Mouse (Mus musculus) CH12.LX (cell line): ENCODE results near the gene Zfp830. TPM values are rescaled to one million over a fixed set of nuclear protein-coding genes. Genes with fewer than 3 reads are reported as not detected.

Experiments
- DNase-seq: peaks from one replicate; pipeline ENCODE4 v3.0.0-alpha.2; 2013; ENCODE audit errors: extremely low read depth
- H3K27ac ChIP-seq: 2 replicates; pipeline ENCODE4 v1.5.1; 2012; ENCODE audit warnings: low read depth, mild to moderate bottlenecking, control low read depth, moderate library complexity; ENCODE audit not compliant: insufficient read depth
- H3K27me3 ChIP-seq: replicated peaks from 2 replicates; pipeline ENCODE3; 2012; ENCODE audit warnings: inconsistent platforms
- H3K36me3 ChIP-seq, 2 experiments: replicated peaks in 1 of 2; 2 replicates each; pipeline versions ENCODE3 to v1.6.1; 2012; ENCODE audit warnings: inconsistent platforms in 1 of 2, low read length in 1 of 2, mild to moderate bottlenecking in 1 of 2, mixed read lengths in 1 of 2, moderate library complexity in 1 of 2; ENCODE audit not compliant: control insufficient read depth in 1 of 2, insufficient read depth in 1 of 2
- H3K4me1 ChIP-seq, 2 experiments: 2 replicates each; pipeline ENCODE4 v1.6.1; 2012; ENCODE audit warnings: inconsistent platforms in 1 of 2, moderate library complexity in 1 of 2; ENCODE audit not compliant: insufficient read depth in 2 of 2, control insufficient read depth in 1 of 2
- H3K4me2 ChIP-seq: 2 replicates; pipeline ENCODE4 v1.6.1; 2012; ENCODE audit warnings: low read depth, mild to moderate bottlenecking, control low read depth; ENCODE audit not compliant: poor library complexity, insufficient read depth, severe bottlenecking
- H3K4me3 ChIP-seq, 3 experiments: fragments of 150-350 bp in 1 of 3; sonication (generic) in 1 of 3; replicated peaks in 1 of 3; 2 replicates each; pipeline versions ENCODE3 to v1.5.1; 2011 to 2012; ENCODE audit warnings: low read depth in 2 of 3, low read length in 2 of 3, mild to moderate bottlenecking in 2 of 3, moderate library complexity in 2 of 3, control low read depth in 1 of 3, improper control_type of control experiment in 1 of 3, inconsistent platforms in 1 of 3, mixed read lengths in 1 of 3; ENCODE audit not compliant: poor library complexity in 1 of 3
- H3K79me2 ChIP-seq: replicated peaks from 2 replicates; pipeline ENCODE4 v1.6.1; 2012; ENCODE audit warnings: mild to moderate bottlenecking, moderate library complexity; ENCODE audit not compliant: control insufficient read depth, poor library complexity, insufficient read depth, severe bottlenecking; ENCODE audit errors: extremely low read depth
- H3K9ac ChIP-seq: 2 replicates; pipeline ENCODE4 v1.6.1; 2012; ENCODE audit warnings: low read depth, mild to moderate bottlenecking, control low read depth, moderate library complexity; ENCODE audit not compliant: insufficient read depth
- H3K9me3 ChIP-seq: replicated peaks from 2 replicates; pipeline ENCODE3; 2012; ENCODE audit warnings: low read length, inconsistent platforms, mixed read lengths
- BHLHE40 ChIP-seq: IDR thresholded peaks from 2 replicates; pipeline ENCODE4 v1.6.1; 2011; ENCODE audit warnings: mild to moderate bottlenecking, low read depth, low read length, improper control_type of control experiment
- CHD1 ChIP-seq: IDR thresholded peaks from 2 replicates; pipeline ENCODE4 v1.6.1; 2012; ENCODE audit warnings: low read depth, low read length, improper control_type of control experiment, inconsistent platforms
- CHD2 ChIP-seq: IDR thresholded peaks from 2 replicates; pipeline ENCODE4 v1.6.1; 2011; ENCODE audit warnings: low read length, improper control_type of control experiment
- CTCF ChIP-seq, 2 experiments: IDR thresholded peaks in 1 of 2; conservative IDR thresholded peaks in 1 of 2; 2 replicates each; pipeline ENCODE4 v1.5.1; 2011 to 2012; ENCODE audit warnings: low read depth in 2 of 2, low read length in 2 of 2, improper control_type of control experiment in 1 of 2, inconsistent platforms in 1 of 2, mild to moderate bottlenecking in 1 of 2, moderate library complexity in 1 of 2
- E2F4 ChIP-seq: IDR thresholded peaks from 2 replicates; pipeline ENCODE4 v1.6.1; 2011; ENCODE audit warnings: low read depth, low read length, improper control_type of control experiment; ENCODE audit not compliant: insufficient replicate concordance
- ELF1 ChIP-seq: IDR thresholded peaks from 2 replicates; pipeline ENCODE4 v1.6.1; 2014; ENCODE audit warnings: low read depth, mild to moderate bottlenecking, inconsistent platforms, low read length, improper control_type of control experiment
- EP300 ChIP-seq: IDR thresholded peaks from 2 replicates; pipeline ENCODE4 v1.6.1; 2011; ENCODE audit warnings: low read length, improper control_type of control experiment
- ETS1 ChIP-seq: conservative IDR thresholded peaks from 2 replicates; pipeline ENCODE4 v1.6.1; 2012; ENCODE audit warnings: low read depth, mild to moderate bottlenecking, inconsistent platforms, low read length, improper control_type of control experiment, moderate library complexity
- GABPA ChIP-seq: IDR thresholded peaks from 2 replicates; pipeline ENCODE4 v1.6.1; 2012; ENCODE audit warnings: low read depth, low read length, improper control_type of control experiment, inconsistent platforms; ENCODE audit not compliant: insufficient replicate concordance
- HCFC1 ChIP-seq: IDR thresholded peaks from 2 replicates; pipeline ENCODE4 v1.6.1; 2012; ENCODE audit warnings: low read depth, mild to moderate bottlenecking, inconsistent platforms, low read length, improper control_type of control experiment
- IRF4 ChIP-seq: IDR thresholded peaks from 2 replicates; pipeline ENCODE4 v1.6.1; 2014; ENCODE audit warnings: low read depth, mild to moderate bottlenecking, inconsistent platforms, low read length, improper control_type of control experiment
- JUN ChIP-seq: IDR thresholded peaks from 2 replicates; pipeline ENCODE4 v1.6.1; 2011; ENCODE audit warnings: low read depth, mild to moderate bottlenecking, low read length, improper control_type of control experiment, moderate library complexity; ENCODE audit not compliant: insufficient read depth
- JUND ChIP-seq: conservative IDR thresholded peaks from 2 replicates; pipeline ENCODE4 v1.6.1; 2011; ENCODE audit warnings: low read depth, low read length, improper control_type of control experiment
- KAT2A ChIP-seq: IDR thresholded peaks from 2 replicates; pipeline ENCODE4 v1.6.1; 2012; ENCODE audit warnings: low read length, improper control_type of control experiment, inconsistent platforms; ENCODE audit not compliant: insufficient replicate concordance
- MAFK ChIP-seq: IDR thresholded peaks from 2 replicates; pipeline ENCODE4 v1.6.1; 2011; ENCODE audit warnings: low read length, improper control_type of control experiment; ENCODE audit not compliant: insufficient replicate concordance
- MAX ChIP-seq: IDR thresholded peaks from 2 replicates; pipeline ENCODE4 v1.6.1; 2011; ENCODE audit warnings: low read length, improper control_type of control experiment
- MAZ ChIP-seq: IDR thresholded peaks from 2 replicates; pipeline ENCODE4 v1.6.1; 2012; ENCODE audit warnings: low read depth, mild to moderate bottlenecking, inconsistent platforms, low read length, improper control_type of control experiment, moderate library complexity
- MEF2A ChIP-seq: IDR thresholded peaks from 2 replicates; pipeline ENCODE4 v1.6.1; 2014; ENCODE audit warnings: low read depth, mild to moderate bottlenecking, inconsistent platforms, low read length, improper control_type of control experiment, borderline replicate concordance
- MXI1 ChIP-seq: IDR thresholded peaks from 2 replicates; pipeline ENCODE4 v1.6.1; 2011; ENCODE audit warnings: mild to moderate bottlenecking, low read depth, low read length, improper control_type of control experiment
- MYC ChIP-seq: IDR thresholded peaks from 2 replicates; pipeline ENCODE4 v1.6.1; 2011; ENCODE audit warnings: low read depth, mild to moderate bottlenecking, improper control_type of control experiment, low read length
- NELFE ChIP-seq: IDR thresholded peaks from 2 replicates; pipeline ENCODE4 v1.6.1; 2011; ENCODE audit warnings: low read depth, low read length, improper control_type of control experiment
- NRF1 ChIP-seq: IDR thresholded peaks from 2 replicates; pipeline ENCODE4 v1.6.1; 2014; ENCODE audit warnings: low read depth, mild to moderate bottlenecking, inconsistent platforms, low read length, improper control_type of control experiment, moderate library complexity
- PAX5 ChIP-seq: IDR thresholded peaks from 2 replicates; pipeline ENCODE4 v1.6.1; 2012; ENCODE audit warnings: low read length, inconsistent platforms, mixed read lengths
- POLR2A ChIP-seq: IDR thresholded peaks from 2 replicates; pipeline ENCODE4 v1.6.1; 2011; ENCODE audit warnings: low read depth, mild to moderate bottlenecking, improper control_type of control experiment, low read length
- POLR2AphosphoS2 ChIP-seq: IDR thresholded peaks from 2 replicates; pipeline ENCODE4 v1.6.1; 2011; ENCODE audit warnings: low read depth, low read length, improper control_type of control experiment
- RAD21 ChIP-seq: IDR thresholded peaks from 2 replicates; pipeline ENCODE4 v1.6.1; 2011; ENCODE audit warnings: low read depth, mild to moderate bottlenecking, low read length, improper control_type of control experiment, moderate library complexity
- RCOR1 ChIP-seq: conservative IDR thresholded peaks from 2 replicates; pipeline ENCODE4 v1.6.1; 2012; ENCODE audit warnings: low read depth, mild to moderate bottlenecking, inconsistent platforms, low read length, improper control_type of control experiment
- SIN3A ChIP-seq: IDR thresholded peaks from 2 replicates; pipeline ENCODE4 v1.6.1; 2012; ENCODE audit warnings: low read length, improper control_type of control experiment, inconsistent platforms
- SMC3 ChIP-seq: IDR thresholded peaks from 2 replicates; pipeline ENCODE4 v1.6.1; 2011; ENCODE audit warnings: low read depth, low read length, improper control_type of control experiment
- TBP ChIP-seq: conservative IDR thresholded peaks from 2 replicates; pipeline ENCODE4 v1.6.1; 2011; ENCODE audit warnings: low read depth, low read length, improper control_type of control experiment
- TCF12 ChIP-seq: IDR thresholded peaks from 2 replicates; pipeline ENCODE4 v1.6.1; 2014; ENCODE audit warnings: low read depth, mild to moderate bottlenecking, inconsistent platforms, low read length, improper control_type of control experiment
- UBTF ChIP-seq: IDR thresholded peaks from 2 replicates; pipeline ENCODE4 v1.6.1; 2012; ENCODE audit warnings: low read depth, mild to moderate bottlenecking, inconsistent platforms, low read length, improper control_type of control experiment, moderate library complexity
- USF2 ChIP-seq: conservative IDR thresholded peaks from 2 replicates; pipeline ENCODE4 v1.6.1; 2011; ENCODE audit warnings: low read depth, low read length, improper control_type of control experiment
- ZC3H11A ChIP-seq: IDR thresholded peaks from 2 replicates; pipeline ENCODE4 v1.6.1; 2012; ENCODE audit warnings: low read depth, mild to moderate bottlenecking, inconsistent platforms, low read length, improper control_type of control experiment
- ZKSCAN1 ChIP-seq: IDR thresholded peaks from 2 replicates; pipeline ENCODE4 v1.6.1; 2012; ENCODE audit warnings: low read depth, inconsistent platforms, low read length, improper control_type of control experiment, borderline replicate concordance
- ZMIZ1 ChIP-seq: IDR thresholded peaks from 2 replicates; pipeline ENCODE4 v1.6.1; 2012; ENCODE audit warnings: low read depth, mild to moderate bottlenecking, inconsistent platforms, low read length, improper control_type of control experiment
- dilution Hi-C: fragments of 300-500 bp; cut with MboI; formaldehyde crosslinking; loops from 2 replicates; pipeline ENCODE4 v1.14.3; 2020; ENCODE audit warnings: low sequenced_read_pairs; ENCODE audit not compliant: extremely low pct_unique_long_range_greater_than_20kb, extremely low pct_ligation_motif_present
- in situ Hi-C: fragments of 300-500 bp; cut with MboI; formaldehyde crosslinking; loops from 3 replicates; pipeline ENCODE4 v1.14.3; 2019; ENCODE audit warnings: low sequenced_read_pairs, low pct_ligation_motif_present, low pct_unique_long_range_greater_than_20kb, mixed read lengths
- polyA plus RNA-seq: library from polyadenylated mRNA; unstranded; fragments of >175 nt; gene quantifications from 2 replicates; pipeline ENCODE4 v1.2.1, GENCODE M21; 2012; ENCODE audit warnings: low read depth; ENCODE audit not compliant: insufficient read length
- total RNA-seq, 2 experiments: library from RNA; depleted of rRNA; stranded (reverse); fragments of 300-350 nt in 1 of 2; fragments of >200 nt in 1 of 2; gene quantifications; 2 replicates each; pipeline ENCODE4 v1.2.3; 2012 to 2014

Gene Zfp830
- total and polyA plus RNA-seq, 3 experiments = 29.9 to 38.7 (median 32.4) TPM

DNA sequence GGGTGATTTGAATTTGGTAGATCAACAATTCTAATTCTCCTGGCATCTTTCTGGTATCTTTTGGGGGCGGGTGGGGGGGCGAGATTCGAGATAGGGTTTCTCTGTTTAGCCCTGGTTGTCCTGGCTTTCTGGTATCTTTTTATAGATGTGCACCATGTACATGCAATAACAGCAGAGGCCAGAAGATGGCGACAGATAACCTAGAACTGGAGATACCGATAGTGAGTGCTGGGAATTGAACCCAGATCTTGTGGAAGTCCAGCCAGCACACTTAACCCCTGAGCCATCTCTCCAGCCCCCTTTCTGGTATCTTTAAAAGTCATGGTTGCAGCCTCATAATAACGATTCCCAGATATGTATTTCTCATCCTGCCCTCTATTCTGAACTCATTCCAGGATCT lies 18.0 kb upstream of the Zfp830 start (continued):
- no peak for TF ChIP-seq ETS1
- no peak for TF ChIP-seq JUN
- TF ChIP-seq ELF1 = no peak
- TF ChIP-seq TCF12 = no peak
- TF ChIP-seq RCOR1 = no peak; the same call in 1 of the 2 replicates
- peak; percentile 70 for TF ChIP-seq IRF4
- TF ChIP-seq NRF1 = no peak

DNA sequence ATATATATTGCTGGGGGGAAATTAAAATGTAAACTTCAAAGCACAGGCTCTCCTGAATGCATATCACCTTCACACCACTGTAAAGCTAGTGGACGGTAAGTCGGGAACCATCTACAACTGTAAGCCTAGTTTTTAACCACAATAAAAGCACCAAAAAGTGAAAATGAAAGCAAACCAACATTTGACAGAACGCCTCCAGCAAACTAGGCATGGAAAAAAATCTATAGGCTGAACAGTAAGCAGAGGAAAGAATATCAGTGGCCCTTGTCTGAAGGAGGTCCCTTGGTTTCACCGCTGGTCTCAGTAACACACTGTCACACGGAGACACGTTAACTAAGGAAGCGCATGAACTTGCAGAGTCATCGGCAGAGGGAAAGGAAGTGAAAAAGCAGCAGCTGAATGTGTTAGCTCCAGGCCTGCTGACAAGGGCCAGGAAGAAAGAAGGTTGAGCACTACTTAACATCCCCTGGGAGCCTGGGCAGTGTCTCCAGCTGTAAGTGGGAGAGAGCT lies 17.2 kb upstream of the Zfp830 start:
- Histone ChIP-seq H3K4me3 (peak overlapping the region; percentile 38 to 53 (median 49)), H3K79me2 (no peaks in the 10 kb centered on the region), H3K4me1 (peaks cover 0 to 12% of the 10 kb centered on the region in 2 experiments; a peak in 1 of 4 replicates), H3K36me3 (no peaks in the 10 kb centered on the region), H3K27me3 (peaks cover 1% of the 10 kb centered on the region), H3K27ac (peak overlapping the region; percentile 83), H3K9me3 (peaks cover 4% of the 10 kb centered on the region), H3K9ac (peak overlapping the region; percentile 52), H3K4me2 (peak overlapping the region; percentile 96)
- dilution Hi-C loops (no loop called here), in situ Hi-C loops (loop anchor here (5.0 kb wide), 1 partner anchor 140 kb away; no protein-coding TSS in a partner anchor)
- DNase-seq = peak; percentile 88
- peak; percentile 57; the same call in 1 of the 2 replicates for TF ChIP-seq MYC
- TF ChIP-seq IRF4 = peak; percentile 93
- peak; percentile 87 for TF ChIP-seq MAX
- no peak for TF ChIP-seq USF2
- TF ChIP-seq MAZ = no peak
- no peak for TF ChIP-seq POLR2AphosphoS2
- no peak for TF ChIP-seq CHD2
- TF ChIP-seq EP300 = peak; percentile 80
- no peak for TF ChIP-seq GABPA
- peak; percentile 46; the same call in 1 of the 2 replicates for TF ChIP-seq HCFC1
- no peak; the same call in 1 of the 2 replicates for TF ChIP-seq RCOR1
- TF ChIP-seq CTCF (conservative IDR thresholded peaks at IDR 0.05 in 1 of 2, IDR thresholded peaks at IDR 0.05 in 1 of 2; ENCODE audit: low read depth in 2 of 2, low read length in 2 of 2) = no peak
- peak; percentile 94 for TF ChIP-seq MAFK
- peak; percentile 82; the same call in 1 of the 2 replicates for TF ChIP-seq TBP
- TF ChIP-seq PAX5 = no peak
- no peak for TF ChIP-seq ZKSCAN1
- TF ChIP-seq ZMIZ1 = no peak
- TF ChIP-seq MXI1 = peak; percentile 78; the same call in 1 of the 2 replicates
- TF ChIP-seq SMC3 = peak; percentile 42
- no peak for TF ChIP-seq E2F4
- TF ChIP-seq JUN = no peak
- no peak for TF ChIP-seq UBTF
- TF ChIP-seq KAT2A = 0 out of 2 replicates have a peak, but pooled peaks have one; percentile 36
- peak; percentile 83 for TF ChIP-seq TCF12
- TF ChIP-seq BHLHE40 = peak; percentile 55; the same call in 1 of the 2 replicates
- TF ChIP-seq JUND = 0 out of 2 replicates have a peak, but pooled peaks have one; percentile 20
- peak; percentile 76 for TF ChIP-seq POLR2A
- TF ChIP-seq ZC3H11A = no peak
- peak; percentile 91 for TF ChIP-seq SIN3A
- no peak for TF ChIP-seq CHD1
- TF ChIP-seq NRF1 = peak; percentile 27; the same call in 1 of the 2 replicates
- peak; percentile 92 for TF ChIP-seq ETS1
- TF ChIP-seq MEF2A = peak; percentile 63; the same call in 1 of the 2 replicates
- no peak; the same call in none of the 2 replicates for TF ChIP-seq RAD21
- peak; percentile 76 for TF ChIP-seq NELFE
